Mouse (Mus musculus): Measurements from ENCODE around the gene Hnrnpd. TPM values are rescaled to one million over a fixed set of nuclear protein-coding genes. Genes with fewer than 3 reads are reported as not detected.

Gene Hnrnpd
- polyA plus RNA-seq, 2 experiments = 64.4 to 157 TPM

- H3K36me3 ChIP-seq (replicated peaks; ENCODE audit: control insufficient read depth, insufficient read depth, low read depth) = peaks cover 12% of the 10 kb centered on the region
- no peaks in the 10 kb centered on the region for H3K27me3 ChIP-seq (ENCODE audit: control insufficient read depth, insufficient read depth, low read length)
- 39% methylated on average over 1 of the region's 1 CpGs for WGBS (ENCODE audit: insufficient replicate concordance)
- H3K4me3 ChIP-seq (ENCODE audit: insufficient read depth in 1 of 2, low read depth in 2 of 2, low read length in 2 of 2) = no peak overlapping the region
- no peaks in the 10 kb centered on the region; a peak in 1 of 4 replicates for H3K4me1 ChIP-seq (replicated peaks; ENCODE audit: control insufficient read depth in 2 of 2, insufficient read depth in 2 of 2, low read length in 1 of 2)
- no peak for ATAC-seq (ENCODE audit: insufficient read depth)
- no peaks in the 10 kb centered on the region for H3K9me3 ChIP-seq (ENCODE audit: control insufficient read depth, low read length)
- no peak for DNase-seq (ENCODE audit: low read depth in 3 of 3, low spot score in 3 of 3)
- TF ChIP-seq CTCF (IDR thresholded peaks at IDR 0.05; ENCODE audit: low read depth) = no peak
- TF ChIP-seq EP300 (IDR thresholded peaks at IDR 0.05; ENCODE audit: low read depth) = no peak
- no peak overlapping the region for H3K27ac ChIP-seq
- H3K4me2 ChIP-seq (ENCODE audit: low read depth) = no peak overlapping the region
- H3K9ac ChIP-seq (replicated peaks) = no peak overlapping the region
These were observed 24.9 kb downstream of the Hnrnpd start for GRCm38 (mm10) chr5:99953883-99954282.

- H3K9me3 ChIP-seq (ENCODE audit: control insufficient read depth, low read length) = no peaks in the 10 kb centered on the region
- H3K4me1 ChIP-seq (replicated peaks; ENCODE audit: control insufficient read depth in 2 of 2, insufficient read depth in 2 of 2, low read length in 1 of 2) = no peaks in the 10 kb centered on the region; a peak in 1 of 4 replicates
- DNase-seq (ENCODE audit: low read depth in 3 of 3, low spot score in 3 of 3) (no peak), ATAC-seq (ENCODE audit: insufficient read depth) (peak; percentile 41; the same call in 1 of the 2 replicates)
- no peak overlapping the region for H3K4me2 ChIP-seq (ENCODE audit: low read depth)
- 56% methylated on average over 5 of the region's 5 CpGs for WGBS (ENCODE audit: insufficient replicate concordance)
- H3K27me3 ChIP-seq (ENCODE audit: control insufficient read depth, insufficient read depth, low read length) = no peaks in the 10 kb centered on the region
- peaks cover 2% of the 10 kb centered on the region; the same call in 1 of the 2 replicates for H3K36me3 ChIP-seq (replicated peaks; ENCODE audit: control insufficient read depth, insufficient read depth, low read depth)
- no peak overlapping the region for H3K27ac ChIP-seq
- no peak overlapping the region for H3K9ac ChIP-seq (replicated peaks)
- no peak overlapping the region for H3K4me3 ChIP-seq (ENCODE audit: insufficient read depth in 1 of 2, low read depth in 2 of 2, low read length in 2 of 2)
- TF ChIP-seq CTCF (IDR thresholded peaks at IDR 0.05; ENCODE audit: low read depth) (no peak), EP300 (IDR thresholded peaks at IDR 0.05; ENCODE audit: low read depth) (no peak)
These were observed 26.2 kb downstream of the Hnrnpd start for GRCm38 (mm10) chr5:99952513-99952912.

DNA sequence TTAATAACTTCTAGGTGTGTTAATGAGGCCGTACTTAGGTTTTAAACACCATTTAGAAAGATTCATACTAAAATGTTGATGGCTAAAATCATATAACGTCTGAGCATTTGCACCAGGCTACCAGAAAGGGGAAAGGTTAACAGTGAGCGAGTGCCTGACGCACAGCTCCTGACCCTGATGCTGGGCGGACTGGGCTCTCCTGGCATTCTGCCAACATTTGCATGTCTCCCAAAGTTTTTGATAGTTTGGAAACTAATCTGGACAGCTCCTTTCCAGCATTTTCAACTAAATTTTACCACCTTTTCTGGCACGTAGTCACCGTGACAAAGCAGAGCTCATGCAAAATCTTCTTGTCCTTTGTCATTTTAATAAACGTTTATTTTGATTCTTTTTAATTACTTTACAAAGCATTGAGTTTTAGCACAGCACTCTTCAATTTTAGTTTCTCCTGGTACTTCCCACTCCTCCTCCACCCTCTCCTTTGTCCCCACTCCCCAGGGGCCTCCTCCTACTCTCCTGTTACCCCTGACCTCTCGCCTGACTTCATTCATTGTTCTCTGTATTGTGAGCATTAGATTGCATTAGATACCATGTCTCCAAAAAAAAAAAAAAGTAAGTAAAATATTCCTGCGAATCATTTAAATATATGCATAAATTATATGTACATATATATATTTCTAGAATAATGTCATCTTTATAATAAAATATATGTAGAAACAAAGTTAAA, 36.8 kb downstream of the Hnrnpd start:
- Histone ChIP-seq H3K27me3 (ENCODE audit: control insufficient read depth, insufficient read depth, low read length) (no peaks in the 10 kb centered on the region), H3K4me1 (replicated peaks; ENCODE audit: control insufficient read depth in 2 of 2, insufficient read depth in 2 of 2, low read length in 1 of 2) (no peaks in the 10 kb centered on the region), H3K27ac (no peak overlapping the region), H3K4me2 (ENCODE audit: low read depth) (no peak overlapping the region), H3K9ac (replicated peaks) (no peak overlapping the region), H3K4me3 (ENCODE audit: insufficient read depth in 1 of 2, low read depth in 2 of 2, low read length in 2 of 2) (no peak overlapping the region), H3K36me3 (replicated peaks; ENCODE audit: control insufficient read depth, insufficient read depth, low read depth) (no peaks in the 10 kb centered on the region), H3K9me3 (ENCODE audit: control insufficient read depth, low read length) (no peaks in the 10 kb centered on the region; the same call in 1 of the 2 replicates)
- no peak for DNase-seq (ENCODE audit: low read depth in 3 of 3, low spot score in 3 of 3)
- ATAC-seq (ENCODE audit: insufficient read depth) = no peak
- WGBS (ENCODE audit: insufficient replicate concordance) = 68% methylated on average over 10 of the region's 10 CpGs
- TF ChIP-seq CTCF (IDR thresholded peaks at IDR 0.05; ENCODE audit: low read depth) = no peak

- Histone ChIP-seq H3K4me1 (replicated peaks; ENCODE audit: control insufficient read depth in 2 of 2, insufficient read depth in 2 of 2, low read length in 1 of 2) (no peaks in the 10 kb centered on the region), H3K4me2 (ENCODE audit: low read depth) (no peak overlapping the region), H3K9ac (replicated peaks) (no peak overlapping the region), H3K9me3 (ENCODE audit: control insufficient read depth, low read length) (no peaks in the 10 kb centered on the region; the same call in 1 of the 2 replicates), H3K36me3 (replicated peaks; ENCODE audit: control insufficient read depth, insufficient read depth, low read depth) (no peaks in the 10 kb centered on the region), H3K4me3 (ENCODE audit: insufficient read depth in 1 of 2, low read depth in 2 of 2, low read length in 2 of 2) (no peak overlapping the region), H3K27me3 (ENCODE audit: control insufficient read depth, insufficient read depth, low read length) (no peaks in the 10 kb centered on the region), H3K27ac (no peak overlapping the region)
- DNase-seq (ENCODE audit: low read depth in 3 of 3, low spot score in 3 of 3) = no peak
- ATAC-seq (ENCODE audit: insufficient read depth) = no peak
- no peak for TF ChIP-seq CTCF (IDR thresholded peaks at IDR 0.05; ENCODE audit: low read depth)
- no peak for TF ChIP-seq EP300 (IDR thresholded peaks at IDR 0.05; ENCODE audit: low read depth)
- 65% methylated on average over 10 of the region's 10 CpGs for WGBS (ENCODE audit: insufficient replicate concordance)
These were observed 37.5 kb downstream of the Hnrnpd start for GRCm38 (mm10) chr5:99941273-99941672.

GRCm38 (mm10) chr5:99939440-99939839, 39.3 kb downstream of the Hnrnpd start:
- H3K36me3 ChIP-seq (replicated peaks; ENCODE audit: control insufficient read depth, insufficient read depth, low read depth) = no peaks in the 10 kb centered on the region
- no peak overlapping the region for H3K4me3 ChIP-seq (ENCODE audit: insufficient read depth in 1 of 2, low read depth in 2 of 2, low read length in 2 of 2)
- no peak for ATAC-seq (ENCODE audit: insufficient read depth)
- H3K9me3 ChIP-seq (ENCODE audit: control insufficient read depth, low read length) = no peaks in the 10 kb centered on the region; the same call in 1 of the 2 replicates
- H3K4me1 ChIP-seq (replicated peaks; ENCODE audit: control insufficient read depth in 2 of 2, insufficient read depth in 2 of 2, low read length in 1 of 2) = no peaks in the 10 kb centered on the region
- H3K4me2 ChIP-seq (ENCODE audit: low read depth) = no peak overlapping the region
- TF ChIP-seq CTCF (IDR thresholded peaks at IDR 0.05; ENCODE audit: low read depth) = no peak
- TF ChIP-seq EP300 (IDR thresholded peaks at IDR 0.05; ENCODE audit: low read depth) = no peak
- no peak overlapping the region for H3K9ac ChIP-seq (replicated peaks)
- 78% methylated on average over 3 of the region's 3 CpGs for WGBS (ENCODE audit: insufficient replicate concordance)
- no peaks in the 10 kb centered on the region for H3K27me3 ChIP-seq (ENCODE audit: control insufficient read depth, insufficient read depth, low read length)
- no peak for DNase-seq (ENCODE audit: low read depth in 3 of 3, low spot score in 3 of 3)
- no peak overlapping the region for H3K27ac ChIP-seq
